Mouse (Mus musculus) ES-Bruce4 (cell line): ENCODE results near the gene Mapk8ip2. TPM values are rescaled to one million over a fixed set of nuclear protein-coding genes. Genes with fewer than 3 reads are reported as not detected.

Experiments
- H3K27ac ChIP-seq: 2 replicates; pipeline ENCODE4 v1.5.1; 2012; ENCODE audit warnings: low read length, inconsistent platforms; ENCODE audit not compliant: insufficient read depth
- H3K27me3 ChIP-seq: 2 replicates; pipeline ENCODE4 v1.6.1; 2012; ENCODE audit warnings: mild to moderate bottlenecking, low read length, inconsistent platforms; ENCODE audit not compliant: control insufficient read depth, poor library complexity, insufficient read depth, severe bottlenecking
- H3K36me3 ChIP-seq: 2 replicates; pipeline ENCODE4 v1.6.1; 2012; ENCODE audit warnings: inconsistent platforms, mild to moderate bottlenecking, low read length, moderate library complexity; ENCODE audit not compliant: control insufficient read depth, poor library complexity, insufficient read depth, severe bottlenecking
- H3K4me1 ChIP-seq: one replicate; pipeline ENCODE4 v1.8.1; 2011; ENCODE audit warnings: low read length; ENCODE audit not compliant: control insufficient read depth, insufficient read depth
- H3K4me3 ChIP-seq: 2 replicates; pipeline ENCODE4 v1.5.1; 2011; ENCODE audit warnings: low read depth, mild to moderate bottlenecking, low read length
- H3K9ac ChIP-seq: 2 replicates; pipeline ENCODE4 v1.6.1; 2012; ENCODE audit warnings: low read depth, mild to moderate bottlenecking, inconsistent platforms; ENCODE audit not compliant: poor library complexity, severe bottlenecking
- H3K9me3 ChIP-seq: replicated peaks from 2 replicates; pipeline ENCODE4 v1.6.1; 2012; ENCODE audit warnings: mild to moderate bottlenecking, low read length, inconsistent platforms; ENCODE audit not compliant: control insufficient read depth, poor library complexity, insufficient read depth, severe bottlenecking
- CTCF ChIP-seq: IDR thresholded peaks from one replicate; pipeline ENCODE4 v1.8.1; 2011; ENCODE audit warnings: low read depth, low read length
- EP300 ChIP-seq: IDR thresholded peaks from 2 replicates; pipeline ENCODE4 v1.6.1; 2011; ENCODE audit warnings: low read depth, low read length; ENCODE audit not compliant: insufficient read depth
- POLR2A ChIP-seq: IDR thresholded peaks from one replicate; pipeline ENCODE4 v1.8.1; 2011; ENCODE audit warnings: low read length; ENCODE audit not compliant: insufficient read depth
- polyA plus RNA-seq: library from polyadenylated mRNA; stranded (reverse); fragments of >200 nt; gene quantifications from 2 replicates; pipeline ENCODE4 v1.2.4, GENCODE M21; 2011; ENCODE audit warnings: low read depth; ENCODE audit not compliant: missing spikeins, insufficient read depth, insufficient read length

The Mapk8ip2 gene
- polyA plus RNA-seq, 1 experiment, result 4.2 TPM

GRCm38 (mm10) chr15:89480584-89480983 is 26.9 kb downstream of the Mapk8ip2 start:
- no peak for TF ChIP-seq POLR2A
- no peak for TF ChIP-seq CTCF
- TF ChIP-seq EP300, result no peak
- Histone ChIP-seq H3K27me3 (no peaks in the 10 kb centered on the region), H3K36me3 (no peaks in the 10 kb centered on the region), H3K9me3 (no peaks in the 10 kb centered on the region), H3K4me3 (peak overlapping the region; percentile 4), H3K9ac (no peak overlapping the region), H3K4me1 (peaks cover 5% of the 10 kb centered on the region), H3K27ac (no peak overlapping the region)

- H3K4me3 ChIP-seq, result no peak overlapping the region
- no peaks in the 10 kb centered on the region for H3K9me3 ChIP-seq
- H3K4me1 ChIP-seq, result no peaks in the 10 kb centered on the region
- H3K9ac ChIP-seq, result 0 out of 2 replicates have a peak overlapping the region, but pooled peaks have one; percentile 15
- no peaks in the 10 kb centered on the region for H3K36me3 ChIP-seq
- H3K27ac ChIP-seq, result no peak overlapping the region
- H3K27me3 ChIP-seq, result no peaks in the 10 kb centered on the region
- no peak for TF ChIP-seq CTCF
- no peak for TF ChIP-seq EP300
- no peak for TF ChIP-seq POLR2A
Measured at GRCm38 (mm10) chr15:89488182-89488581, 34.5 kb downstream of the Mapk8ip2 start.

DNA sequence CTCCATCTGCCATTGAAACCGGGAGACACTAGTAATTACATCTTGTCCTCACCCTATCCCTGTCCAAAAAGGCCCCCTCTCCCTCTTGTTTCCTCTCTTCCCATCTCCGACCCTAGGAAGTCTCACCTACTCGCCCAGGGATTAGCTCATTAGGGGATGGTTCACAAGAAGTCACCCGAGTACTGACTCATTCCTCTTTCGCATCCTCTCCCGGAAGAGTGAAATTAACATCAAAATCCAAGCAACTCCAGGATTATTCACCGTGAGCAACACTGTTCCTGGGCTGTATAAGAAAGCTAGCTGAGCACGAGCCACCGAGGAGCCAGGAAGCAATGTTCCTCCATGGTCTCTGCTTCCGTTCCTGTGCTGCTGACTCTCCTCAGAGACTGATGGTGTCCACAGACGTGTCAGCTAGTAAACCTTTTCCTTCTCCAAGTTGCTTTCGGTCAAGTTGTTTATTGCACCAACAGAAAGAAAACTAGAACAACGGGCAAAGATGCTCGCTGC is 35.0 kb downstream of the Mapk8ip2 start:
- Histone ChIP-seq H3K27me3 (no peaks in the 10 kb centered on the region), H3K27ac (no peak overlapping the region), H3K36me3 (no peaks in the 10 kb centered on the region), H3K9ac (0 out of 2 replicates have a peak overlapping the region, but pooled peaks have one; percentile 15), H3K4me3 (no peak overlapping the region), H3K4me1 (no peaks in the 10 kb centered on the region), H3K9me3 (no peaks in the 10 kb centered on the region)
- TF ChIP-seq EP300 (no peak), POLR2A (no peak), CTCF (no peak)

GRCm38 (mm10) chr15:89494970-89495369 is 41.3 kb downstream of the Mapk8ip2 start:
- no peaks in the 10 kb centered on the region for H3K9me3 ChIP-seq

DNA sequence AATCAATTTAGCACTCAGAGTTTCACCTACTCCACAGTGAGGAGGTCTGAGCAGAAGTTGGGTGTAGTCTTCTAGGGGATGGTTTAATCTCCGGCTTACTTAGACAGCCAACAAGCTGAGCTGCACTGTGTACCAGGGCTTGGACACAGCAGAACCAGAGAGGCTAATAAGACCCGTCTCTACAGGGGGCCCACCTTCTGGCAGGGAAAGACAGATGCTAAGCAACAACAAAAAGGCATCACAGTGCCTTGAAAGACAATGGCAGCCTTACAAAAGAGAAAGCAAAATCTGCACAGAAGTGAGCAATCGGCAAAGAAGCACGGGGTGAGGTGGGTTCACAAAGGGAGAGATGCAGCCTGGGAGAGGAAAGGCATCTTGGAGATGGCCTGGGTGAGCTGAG is 42.4 kb downstream of the Mapk8ip2 start:
- no peaks in the 10 kb centered on the region for H3K36me3 ChIP-seq
- H3K27ac ChIP-seq, result no peak overlapping the region
- no peaks in the 10 kb centered on the region for H3K9me3 ChIP-seq
- H3K9ac ChIP-seq, result no peak overlapping the region
- H3K27me3 ChIP-seq, result peaks cover 5% of the 10 kb centered on the region; the same call in 1 of the 2 replicates
- no peaks in the 10 kb centered on the region for H3K4me1 ChIP-seq
- no peak overlapping the region for H3K4me3 ChIP-seq
- no peak for TF ChIP-seq CTCF
- TF ChIP-seq POLR2A, result no peak
- no peak for TF ChIP-seq EP300

More at GRCm38 (mm10) chr15:89494970-89495369, 41.3 kb downstream of the Mapk8ip2 start:
- no peak overlapping the region for H3K27ac ChIP-seq
- H3K9ac ChIP-seq, result no peak overlapping the region
- no peak overlapping the region for H3K4me3 ChIP-seq
- H3K36me3 ChIP-seq, result no peaks in the 10 kb centered on the region
- TF ChIP-seq CTCF, result peak; percentile 59
- no peak for TF ChIP-seq EP300
- H3K27me3 ChIP-seq, result peaks cover 5% of the 10 kb centered on the region; the same call in 1 of the 2 replicates
- H3K4me1 ChIP-seq, result no peaks in the 10 kb centered on the region

GRCm38 (mm10) chr15:89496841-89497240 is 43.1 kb downstream of the Mapk8ip2 start:
- H3K27me3 ChIP-seq, result peaks cover 5% of the 10 kb centered on the region; the same call in 1 of the 2 replicates
- H3K4me1 ChIP-seq, result no peaks in the 10 kb centered on the region
- H3K4me3 ChIP-seq, result no peak overlapping the region
- no peak for TF ChIP-seq EP300
- no peak for TF ChIP-seq POLR2A
- no peak for TF ChIP-seq CTCF
- no peak overlapping the region for H3K9ac ChIP-seq
- H3K27ac ChIP-seq, result no peak overlapping the region
- no peaks in the 10 kb centered on the region for H3K36me3 ChIP-seq
- no peaks in the 10 kb centered on the region for H3K9me3 ChIP-seq
